Mouse (Mus musculus): ENCODE results near the gene Aamdc.

Gene Aamdc

DNA sequence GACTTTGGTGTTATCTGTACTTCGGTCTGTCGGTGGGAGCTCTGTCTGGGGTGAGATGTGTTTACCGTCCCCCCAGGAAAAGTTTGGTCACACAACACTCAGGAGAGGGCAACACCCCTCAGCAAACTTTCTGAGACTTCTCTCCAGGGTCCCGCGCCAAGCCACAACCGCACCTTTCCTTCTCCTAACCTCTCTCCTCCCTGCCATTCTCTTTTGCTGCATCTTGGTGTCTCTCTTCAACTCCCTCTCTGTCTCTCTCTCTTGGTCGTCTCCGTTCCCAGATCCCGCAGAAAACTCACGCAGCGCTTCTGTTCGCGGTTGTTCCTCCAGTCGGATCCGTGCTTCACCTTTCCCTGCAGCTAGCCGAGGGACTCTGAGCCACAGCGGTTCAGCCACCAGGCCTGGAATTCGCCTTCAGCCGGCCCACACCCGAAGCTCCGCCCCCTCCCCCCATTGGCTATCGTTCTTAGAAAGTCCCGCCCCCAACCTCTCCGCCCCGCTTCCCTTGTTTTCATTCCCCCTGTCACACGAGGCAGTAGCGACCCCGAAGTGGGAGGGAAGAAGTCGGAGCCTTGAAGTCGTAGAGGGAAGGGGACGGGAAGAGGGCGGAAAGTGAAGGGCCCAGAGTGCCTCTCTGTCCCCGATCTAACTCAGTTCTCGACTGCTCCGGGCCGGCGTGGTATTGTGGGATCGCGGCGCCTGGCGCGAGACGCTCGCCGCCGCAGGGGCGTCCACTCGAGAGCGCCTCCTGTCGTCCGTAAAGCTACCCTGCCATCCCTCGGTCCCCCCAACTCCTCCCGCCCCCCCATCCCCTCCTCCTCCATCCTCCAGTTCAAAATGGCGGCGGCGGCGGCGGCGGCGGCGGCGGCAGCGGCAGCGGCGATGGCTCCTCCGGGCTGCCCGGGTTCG lies at the start of gene Aamdc, which contains the start of gene Rsf1:
Aamdc (minus strand) TSS at position 431 of the 909 bp plus-strand sequence.
Rsf1 (plus strand) TSS at position 823 of the 909 bp plus-strand sequence.
- DNase-seq = peak; percentile 98

DNA sequence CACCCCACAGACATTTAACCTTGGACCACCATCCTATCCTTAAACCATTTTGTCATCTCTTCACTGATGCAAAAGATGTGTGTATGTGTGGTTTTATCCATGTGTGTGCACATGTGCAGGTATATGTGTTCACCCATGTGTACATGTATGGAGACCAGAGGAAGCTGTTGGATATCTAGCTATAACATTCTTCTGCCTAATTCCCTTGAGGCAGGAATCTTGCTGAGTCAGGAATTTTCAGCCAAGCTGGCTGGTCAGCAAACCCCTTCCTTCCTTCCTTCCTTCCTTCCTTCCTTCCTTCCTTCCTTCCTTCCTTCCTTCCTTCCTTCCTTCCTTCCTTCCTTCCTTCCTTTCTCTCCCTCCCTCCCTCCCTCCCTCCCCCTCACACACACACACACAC lies 44.1 kb upstream of the Aamdc start:
- no peak for DNase-seq

DNA sequence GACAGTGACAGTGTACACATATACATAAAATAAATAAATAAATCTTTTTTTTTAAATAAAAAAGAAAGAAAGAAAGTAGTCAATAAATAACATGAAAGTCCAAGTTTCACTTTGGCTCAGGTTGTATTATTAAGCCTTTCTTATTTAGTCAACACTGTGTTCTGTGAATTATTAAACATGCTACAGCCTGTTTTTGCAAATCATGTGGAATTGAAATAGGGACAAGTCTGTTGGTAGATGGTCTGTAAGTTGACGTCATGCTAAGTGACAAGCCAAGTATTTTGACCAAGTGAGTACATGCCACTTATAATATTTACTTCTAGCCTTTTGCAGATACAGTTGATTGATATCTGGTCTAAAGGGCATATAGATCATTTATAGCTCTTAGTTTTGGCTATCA lies 43.4 kb upstream of the Aamdc start:
- DNase-seq = no peak

- DNase-seq = no peak
These were observed 42.0 kb upstream of the Aamdc start for GRCm38 (mm10) chr7:97621346-97621745.

DNA sequence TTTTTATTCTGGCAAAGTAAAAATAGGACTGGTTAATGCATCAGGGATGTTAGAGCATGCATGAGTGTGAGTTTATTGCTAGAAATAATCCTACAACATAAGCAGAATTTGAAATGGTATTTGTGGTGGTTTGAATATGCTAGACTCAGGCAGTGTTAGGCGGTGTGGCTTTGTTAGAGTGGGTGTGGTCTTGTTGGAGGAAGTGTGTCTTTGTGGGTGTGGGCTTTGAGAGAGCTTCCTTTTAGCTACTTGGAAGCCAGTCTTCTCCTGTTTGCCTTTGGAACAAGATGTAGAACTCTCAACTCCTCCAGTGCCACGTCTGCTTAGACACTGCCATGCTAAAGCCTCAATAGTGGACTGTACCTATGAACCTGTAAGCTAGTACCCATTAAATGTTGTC lies 19.3 kb upstream of the Aamdc start:
- DNase-seq = no peak

GRCm38 (mm10) chr7:97593535-97593934 lies 14.2 kb upstream of the Aamdc start:
- DNase-seq = no peak

- no peak for DNase-seq
These were observed 13.1 kb upstream of the Aamdc start for GRCm38 (mm10) chr7:97592396-97592795.

GRCm38 (mm10) chr7:97591336-97591735 lies 12.0 kb upstream of the Aamdc start:
- no peak for DNase-seq

DNA sequence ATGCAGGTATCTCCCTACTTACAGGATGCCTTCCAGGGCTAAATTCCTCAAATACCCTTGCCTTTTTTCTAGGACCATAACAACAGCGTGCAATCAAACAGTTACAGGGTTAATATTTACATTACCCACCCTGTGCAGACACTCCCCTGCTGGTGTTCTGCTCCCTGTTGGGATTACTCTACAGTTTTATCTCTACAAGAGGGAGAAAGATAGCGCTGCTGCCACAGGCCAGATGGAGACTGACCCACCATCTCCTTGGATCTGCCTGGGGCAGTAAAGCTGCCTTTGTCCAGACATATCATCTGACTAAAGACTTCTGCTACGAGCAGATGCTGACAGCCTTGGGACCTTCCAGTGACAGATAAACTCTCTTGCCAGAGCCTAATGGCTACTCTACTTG lies 11.2 kb upstream of the Aamdc start:
- DNase-seq = no peak

DNA sequence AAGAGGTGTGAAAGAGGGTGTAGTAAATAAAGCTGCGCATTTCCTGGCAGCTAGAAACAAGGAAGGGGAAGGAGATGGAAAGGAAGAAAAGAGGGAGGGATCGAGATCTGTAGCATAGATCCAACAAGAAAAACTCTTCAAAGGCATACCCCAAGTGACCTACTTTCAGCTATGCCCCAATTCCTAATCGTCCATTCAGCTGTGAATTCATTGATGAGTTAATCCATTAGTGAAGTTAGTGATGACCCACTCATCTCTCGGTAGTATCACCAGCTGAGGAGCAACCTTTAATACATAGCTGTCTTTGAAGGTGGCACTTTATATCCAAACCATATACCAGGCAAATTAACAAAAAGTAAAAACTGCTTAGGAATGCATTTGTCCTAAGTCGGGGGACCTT lies 9.2 kb upstream of the Aamdc start:
- DNase-seq = no peak

GRCm38 (mm10) chr7:97580843-97581214 lies 1.5 kb upstream of the Aamdc start:
- DNase-seq = peak; percentile 85

DNA sequence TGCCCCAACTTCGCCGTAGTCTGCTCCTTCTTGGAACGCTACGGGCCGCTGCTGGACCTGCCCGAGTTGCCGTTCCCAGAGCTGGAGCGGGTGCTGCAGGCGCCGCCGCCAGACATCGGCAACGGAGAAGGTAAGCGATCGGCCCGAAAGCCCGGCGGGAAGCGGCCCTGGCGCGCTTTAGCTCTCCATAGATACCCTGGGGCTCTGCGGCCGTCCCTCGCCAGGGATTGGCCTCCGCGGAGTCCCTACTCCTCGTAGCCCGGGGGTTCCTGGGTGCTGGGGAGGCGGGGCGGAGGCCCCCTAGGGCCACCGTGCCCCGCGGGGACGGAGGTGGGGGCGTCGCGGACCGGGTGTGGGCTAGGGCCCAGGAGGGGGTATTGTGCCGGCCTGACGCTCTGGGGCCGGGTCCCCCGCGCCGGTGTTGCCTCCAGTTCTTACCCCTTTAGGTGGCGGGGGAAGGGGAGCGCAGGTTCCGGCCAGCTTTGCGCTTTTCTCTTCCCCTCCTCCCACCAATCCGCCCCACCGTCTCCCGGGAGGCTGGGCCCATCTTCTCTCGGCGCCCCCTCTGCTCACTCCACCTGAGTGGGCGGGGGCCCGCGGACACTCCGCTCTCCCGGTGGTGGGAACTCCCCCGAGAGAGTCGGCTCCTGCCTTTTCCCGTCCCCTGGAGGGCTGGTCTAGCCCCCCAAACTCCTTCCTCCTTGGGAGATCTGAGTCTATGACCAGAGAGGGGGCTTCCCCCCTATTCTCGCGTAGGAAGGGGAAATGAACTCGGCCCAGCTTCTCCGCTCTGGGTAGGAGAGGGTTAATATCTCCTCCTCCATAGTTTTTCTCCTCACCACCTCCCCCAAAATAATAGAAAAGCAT lies 912 bp upstream of the Aamdc start:
- DNase-seq = peak; percentile 80

DNA sequence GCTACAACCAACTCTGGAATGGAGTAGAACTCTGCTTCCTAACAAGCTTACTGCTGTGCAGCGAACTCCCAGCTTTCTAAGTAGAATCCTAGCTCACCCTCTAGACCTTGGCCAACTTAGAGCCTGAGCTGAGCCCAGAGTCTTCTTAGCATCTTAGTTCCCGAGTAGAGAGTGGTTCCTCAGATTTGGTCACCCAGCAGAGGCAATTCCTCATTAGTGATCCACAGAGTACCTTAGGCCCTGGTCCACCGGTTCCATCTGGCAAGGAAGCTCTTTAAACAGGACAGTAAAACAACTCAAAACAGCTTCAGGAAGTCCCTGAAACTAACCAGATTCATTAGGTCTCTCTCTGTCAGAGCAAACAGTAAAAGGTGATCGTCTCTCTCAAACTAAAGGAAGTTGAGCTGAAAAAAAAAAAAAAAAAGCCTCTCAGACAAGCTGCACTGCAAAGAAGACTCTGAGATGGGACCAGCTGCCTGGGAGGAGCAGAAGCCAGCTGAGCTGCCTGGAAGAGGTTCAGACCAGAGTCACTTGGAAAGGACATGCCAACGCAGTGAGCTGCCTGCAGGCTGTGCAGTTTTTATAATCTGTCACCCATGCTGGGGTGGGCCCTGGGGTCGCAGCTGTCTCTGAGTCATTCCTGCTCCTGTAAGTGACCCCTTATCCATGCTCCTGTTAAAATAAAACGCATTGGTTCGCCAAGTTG lies 783 bp downstream of the Aamdc start:
- DNase-seq = peak; percentile 75

DNA sequence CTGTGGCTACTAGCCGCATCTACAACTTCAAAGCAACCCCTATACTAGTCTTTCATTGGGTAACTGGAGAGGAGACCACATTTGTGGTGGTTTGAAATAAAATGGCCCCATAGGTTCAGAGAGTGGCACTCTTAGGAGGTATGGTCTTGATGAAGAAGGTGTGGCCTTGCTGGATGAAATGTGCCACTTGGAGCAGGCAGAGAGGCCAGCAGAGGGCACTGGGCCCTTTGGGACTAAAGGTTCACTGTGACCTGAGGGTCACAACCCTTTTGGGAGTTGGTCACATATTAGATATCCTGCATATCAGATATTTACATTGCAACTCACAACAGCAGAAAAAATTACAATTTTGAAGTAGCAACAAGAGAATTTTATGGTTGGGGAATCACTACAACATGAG lies 8.9 kb downstream of the Aamdc start:
- DNase-seq = no peak

DNA sequence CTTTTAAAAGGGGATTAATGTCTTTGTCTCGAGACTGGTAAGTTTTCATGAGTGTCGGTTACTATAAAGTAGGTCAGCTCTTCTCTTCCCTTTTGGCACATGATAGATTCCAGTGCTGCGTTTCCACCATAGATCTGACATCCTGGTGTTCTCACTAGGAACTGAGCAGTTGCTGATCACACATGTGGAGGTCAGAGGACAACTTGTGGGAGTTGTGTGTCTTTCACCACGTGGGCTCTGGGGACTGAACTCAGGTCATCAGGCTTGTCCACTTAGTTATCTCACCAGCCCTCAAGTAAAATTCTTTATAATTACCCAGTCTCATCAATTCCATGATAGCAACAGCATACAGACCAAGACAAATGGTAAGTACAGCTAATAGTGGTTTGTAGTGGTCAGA lies 9.9 kb downstream of the Aamdc start:
- DNase-seq = no peak

DNA sequence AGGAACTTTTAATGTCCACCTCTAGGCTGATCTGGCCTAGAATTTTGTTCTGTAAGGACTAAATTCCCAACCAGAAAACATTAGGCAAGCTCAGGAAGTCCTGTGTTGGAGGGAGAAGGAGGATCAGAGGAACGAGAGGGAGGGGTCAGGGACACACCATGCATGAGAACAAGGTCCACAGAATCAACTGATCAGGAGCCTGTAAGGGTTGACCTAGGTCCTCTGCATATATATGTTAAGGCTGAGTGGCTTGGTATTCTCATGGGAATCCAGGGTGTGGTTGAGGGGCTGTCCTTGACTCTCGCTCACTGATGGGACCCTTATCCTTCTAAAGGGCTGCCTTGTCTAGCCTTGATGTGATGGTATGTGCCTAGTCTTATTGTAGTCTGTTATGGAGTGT lies 15.7 kb downstream of the Aamdc start:
- DNase-seq = no peak

DNA sequence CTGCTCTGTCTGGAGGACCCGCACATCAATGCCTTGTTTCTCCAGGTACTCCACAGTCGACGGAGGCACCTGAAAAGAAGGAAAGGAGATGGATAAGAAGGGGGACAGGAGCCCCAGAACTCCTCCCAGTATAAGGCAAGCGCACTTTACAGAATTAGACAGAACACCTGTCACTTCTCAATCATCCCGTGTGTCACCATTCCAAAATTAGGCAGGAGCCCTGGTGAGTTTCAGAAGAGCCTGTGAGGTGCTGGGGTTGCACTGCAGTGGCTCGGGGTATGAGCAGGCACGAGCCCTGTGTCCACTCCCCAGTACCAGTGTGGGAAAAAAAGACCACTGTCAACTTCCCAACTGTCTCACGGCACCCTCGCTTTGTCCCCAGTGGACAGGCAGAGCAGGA lies 28.6 kb downstream of the Aamdc start:
- DNase-seq = no peak

DNA sequence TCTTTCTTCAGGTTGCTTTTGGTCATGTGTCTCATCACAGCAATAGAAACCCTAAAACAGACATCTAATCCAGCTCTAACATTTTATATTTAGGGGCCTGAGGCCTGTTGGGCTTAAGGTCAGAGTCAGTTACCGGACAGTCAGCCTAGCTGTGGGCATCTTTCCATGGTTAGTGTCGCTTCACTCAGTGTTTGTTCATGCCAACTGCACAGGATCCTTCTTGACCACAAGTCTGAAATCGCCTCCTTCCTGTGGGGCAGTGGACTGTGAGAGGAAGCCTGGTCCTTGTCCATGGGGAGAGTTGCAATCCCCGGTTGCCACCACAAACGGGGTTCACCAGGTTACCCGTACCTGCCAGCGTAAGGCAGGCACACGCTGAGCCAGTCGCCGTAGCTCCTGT lies 30.0 kb downstream of the Aamdc start:
- DNase-seq = no peak

DNA sequence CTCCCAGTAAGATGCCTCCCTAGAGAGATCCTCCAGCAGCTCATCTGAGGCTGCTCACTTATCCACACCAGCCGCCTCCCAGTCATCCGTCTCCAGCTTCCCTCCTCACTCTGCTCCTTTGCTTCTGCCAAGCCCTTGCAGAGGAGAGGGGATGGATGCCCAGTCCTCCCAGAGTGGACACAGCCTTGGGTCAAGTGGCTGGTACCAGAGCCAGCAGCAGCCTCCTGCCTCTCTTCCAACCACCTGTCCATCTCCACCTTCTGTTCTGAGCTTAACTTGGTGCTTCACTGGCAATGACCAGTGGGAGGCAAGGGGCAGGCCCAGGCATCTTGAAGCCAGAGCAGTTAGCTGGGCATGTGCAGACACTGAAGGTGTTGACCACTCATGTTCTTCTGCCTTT lies 32.8 kb downstream of the Aamdc start:
- DNase-seq = peak; percentile 69

DNA sequence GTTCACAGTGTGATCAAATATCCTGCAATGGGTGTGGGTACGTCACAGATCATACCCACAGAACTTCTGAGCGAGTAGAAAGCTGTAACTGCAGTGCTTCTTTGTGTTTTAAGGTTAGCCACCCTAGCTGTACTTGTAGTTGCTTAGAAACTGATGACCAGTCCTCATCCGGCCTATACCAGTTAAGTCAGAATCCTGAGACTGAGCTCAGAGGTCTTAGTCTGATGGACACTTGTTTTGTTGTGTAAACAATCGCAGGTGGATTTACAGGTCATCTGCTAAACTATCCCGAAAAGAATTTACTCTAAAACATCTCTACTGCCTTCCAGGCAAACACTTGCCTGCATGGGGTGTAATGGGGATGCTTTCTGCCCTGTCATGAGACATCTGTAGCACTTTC lies 42.7 kb downstream of the Aamdc start:
- DNase-seq = no peak

- DNase-seq = no peak
These were observed 43.8 kb downstream of the Aamdc start for GRCm38 (mm10) chr7:97535531-97535930.

DNA sequence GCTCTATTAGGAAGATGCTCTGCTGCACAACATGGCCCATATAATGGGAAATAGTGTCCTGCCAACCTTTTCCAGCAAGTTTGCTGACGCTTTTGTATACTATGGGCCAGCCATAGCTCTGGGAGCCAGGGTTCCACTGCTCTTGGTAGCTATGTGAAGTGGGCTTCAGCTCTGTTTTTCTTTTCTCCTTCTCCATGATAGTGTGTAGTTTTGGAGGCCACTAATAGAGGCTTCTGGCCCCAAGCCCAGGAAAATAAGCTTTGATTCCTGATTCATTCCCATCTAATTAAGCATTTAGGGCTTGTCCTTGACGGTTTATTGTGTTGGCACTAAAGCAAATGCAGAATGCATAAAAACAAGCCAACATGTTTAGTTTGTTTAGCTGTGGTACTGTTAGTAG lies 59.4 kb downstream of the Aamdc start:
- no peak for DNase-seq

- DNase-seq = peak; percentile 63
These were observed 64.5 kb downstream of the Aamdc start for GRCm38 (mm10) chr7:97514786-97515185.
